Mouse (Mus musculus): ENCODE results near the gene Nemp2.
"Not testable (repeated sequence)": the region's sequence is repeated elsewhere in the genome, so short reads cannot be mapped to it uniquely, and the experiment has no call there.

DNA sequence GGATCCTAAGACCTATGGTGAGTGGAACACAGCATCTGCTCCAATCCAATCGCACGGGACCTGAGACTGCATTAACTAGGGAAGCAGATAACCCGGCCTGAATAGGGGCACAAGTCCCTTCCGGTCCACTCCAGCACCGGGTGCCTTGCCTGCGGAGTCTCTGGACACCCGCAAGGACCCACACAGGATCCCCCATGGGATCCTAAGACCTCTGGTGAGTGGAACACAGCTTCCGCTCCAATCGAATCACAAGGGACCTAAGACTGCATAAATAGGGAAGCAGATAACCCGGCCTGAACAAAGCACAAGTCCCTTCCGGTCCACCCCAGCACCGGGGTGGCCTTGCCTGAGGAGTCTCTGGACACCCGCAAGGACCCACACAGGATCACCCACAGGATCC is 64.0 kb downstream of the Nemp2 start:
- TF ChIP-seq POLR2A (IDR thresholded peaks at IDR 0.05; ENCODE audit: control insufficient read depth, extremely low read depth, insufficient read depth, low read length, poor library complexity); CTCF (IDR thresholded peaks at IDR 0.05; ENCODE audit: borderline replicate concordance, control insufficient read depth, extremely low read depth, insufficient read depth, low read length, poor library complexity): not testable (repeated sequence)
